Mouse (Mus musculus): ENCODE data around the gene Khdc4. TPM values are rescaled to one million over a fixed set of nuclear protein-coding genes. Genes with fewer than 3 reads are reported as not detected.
"Not testable (repeated sequence)": the region's sequence is repeated elsewhere in the genome, so short reads cannot be mapped to it uniquely, and the experiment has no call there.

Khdc4 gene
- polyA plus RNA-seq, 1 experiment from 2014 or later: 60.2 TPM

DNA sequence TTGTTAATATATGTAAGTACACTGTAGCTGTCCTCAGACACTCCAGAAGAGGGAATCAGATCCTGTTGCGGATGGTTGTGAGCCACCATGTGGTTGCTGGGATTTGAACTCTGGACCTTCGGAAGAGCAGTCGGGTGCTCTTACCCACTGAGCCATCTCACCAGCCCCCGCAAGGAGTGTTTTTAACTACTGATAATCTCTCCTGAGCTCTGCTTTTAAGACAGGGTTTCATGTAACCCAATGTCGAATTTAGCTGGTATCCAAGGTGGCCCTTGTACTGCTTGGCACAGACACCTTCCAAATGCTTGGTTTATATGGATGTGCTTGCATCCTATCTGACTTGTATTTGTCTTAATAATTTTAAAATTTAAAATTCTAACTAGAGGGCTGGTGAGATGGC is 30.1 kb downstream of the Khdc4 start:
- H3K36me3 ChIP-seq (ENCODE audit: control insufficient read depth, insufficient read depth, low read length): peaks cover 61% of the 10 kb centered on the region
- 91% methylated on average over 5 of the region's 5 CpGs for WGBS

DNA sequence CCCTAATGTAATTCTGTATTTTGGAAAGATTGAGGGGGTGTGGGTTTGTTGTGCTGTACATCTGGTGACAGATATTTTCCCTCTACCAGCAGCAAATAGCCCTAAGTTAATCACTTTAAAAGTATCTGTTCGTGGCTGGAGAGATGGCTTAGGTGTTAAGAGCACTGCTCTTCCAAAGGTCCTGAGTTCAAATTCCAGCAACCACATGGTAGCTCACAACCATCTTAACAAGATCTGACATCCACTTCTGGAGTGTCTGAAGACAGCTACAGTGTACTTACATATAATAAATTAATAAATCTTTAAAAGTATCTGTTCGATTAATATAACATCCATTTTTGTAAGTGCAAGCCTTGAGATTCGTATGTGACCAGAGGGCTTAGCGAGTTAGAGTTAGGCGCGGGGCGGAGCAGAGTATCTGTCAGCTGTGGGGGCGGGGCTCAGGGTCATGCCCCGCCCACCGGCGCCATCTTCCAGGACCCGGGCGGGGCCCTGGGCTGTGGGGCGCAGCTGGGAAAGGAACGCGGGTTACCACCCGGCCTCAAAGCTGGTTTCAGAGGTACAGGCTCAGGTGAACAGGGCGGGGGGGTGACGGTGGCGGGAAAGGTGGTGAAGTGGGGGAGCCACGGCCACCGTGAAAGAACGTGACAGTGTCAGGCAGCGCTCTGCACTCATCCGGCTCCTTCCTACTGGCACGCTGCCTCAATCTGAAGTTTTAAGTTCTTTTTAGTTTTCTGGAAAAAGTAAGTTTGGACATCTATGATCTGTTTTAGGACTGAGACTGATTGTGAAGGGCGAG is 31.0 kb downstream of the Khdc4 start, which contains the start of gene Rit1:
Gene Rit1, plus strand, starts transcription at position 440 of the 799 bp plus-strand sequence.
- ATAC-seq (ENCODE audit: insufficient number of reproducible peaks, insufficient read depth, low FRiP score, low read depth): peak; percentile 87
- WGBS: 3% methylated on average over 27 of the region's 27 CpGs
- Histone ChIP-seq H3K9me3 (ENCODE audit: control insufficient read depth, low read length) (no peaks in the 10 kb centered on the region), H3K27me3 (ENCODE audit: control insufficient read depth, insufficient read depth, low read length) (no peaks in the 10 kb centered on the region), H3K9ac (ENCODE audit: low read length) (peak within 1 kb of the TSS; percentile 88), H3K4me3 (ENCODE audit: control insufficient read depth in 1 of 2, insufficient read depth in 1 of 2, low read depth in 1 of 2, low read length in 2 of 2) (peak within 1 kb of the TSS; percentile 78 to 87), H3K4me2 (ENCODE audit: low read length) (peak within 1 kb of the TSS; percentile 66), H3K27ac (replicated peaks in 1 of 2; ENCODE audit: control insufficient read depth in 1 of 2, insufficient read depth in 1 of 2, low read depth in 2 of 2, low read length in 2 of 2) (peak within 1 kb of the TSS; percentile 70 to 81), H3K36me3 (ENCODE audit: control insufficient read depth, insufficient read depth, low read length) (peaks cover 60% of the 10 kb centered on the region), H3K4me1 (ENCODE audit: control insufficient read depth in 2 of 2, insufficient read depth in 2 of 2, low read length in 2 of 2) (peaks cover 12 to 25% of the 10 kb centered on the region in 2 experiments)

More for the DNA sequence above, 30.1 kb downstream of the Khdc4 start:
- H3K27ac ChIP-seq (replicated peaks in 1 of 2; ENCODE audit: control insufficient read depth in 1 of 2, insufficient read depth in 1 of 2, low read depth in 2 of 2, low read length in 2 of 2); H3K4me2 ChIP-seq (ENCODE audit: low read length); H3K4me3 ChIP-seq (ENCODE audit: control insufficient read depth in 1 of 2, insufficient read depth in 1 of 2, low read depth in 1 of 2, low read length in 2 of 2); ATAC-seq (ENCODE audit: insufficient number of reproducible peaks, insufficient read depth, low FRiP score, low read depth); H3K27me3 ChIP-seq (ENCODE audit: control insufficient read depth, insufficient read depth, low read length); H3K9me3 ChIP-seq (ENCODE audit: control insufficient read depth, low read length); H3K9ac ChIP-seq (ENCODE audit: low read length): not testable (repeated sequence)
- peaks cover 12 to 25% of the 10 kb centered on the region in 2 experiments for H3K4me1 ChIP-seq (ENCODE audit: control insufficient read depth in 2 of 2, insufficient read depth in 2 of 2, low read length in 2 of 2)

DNA sequence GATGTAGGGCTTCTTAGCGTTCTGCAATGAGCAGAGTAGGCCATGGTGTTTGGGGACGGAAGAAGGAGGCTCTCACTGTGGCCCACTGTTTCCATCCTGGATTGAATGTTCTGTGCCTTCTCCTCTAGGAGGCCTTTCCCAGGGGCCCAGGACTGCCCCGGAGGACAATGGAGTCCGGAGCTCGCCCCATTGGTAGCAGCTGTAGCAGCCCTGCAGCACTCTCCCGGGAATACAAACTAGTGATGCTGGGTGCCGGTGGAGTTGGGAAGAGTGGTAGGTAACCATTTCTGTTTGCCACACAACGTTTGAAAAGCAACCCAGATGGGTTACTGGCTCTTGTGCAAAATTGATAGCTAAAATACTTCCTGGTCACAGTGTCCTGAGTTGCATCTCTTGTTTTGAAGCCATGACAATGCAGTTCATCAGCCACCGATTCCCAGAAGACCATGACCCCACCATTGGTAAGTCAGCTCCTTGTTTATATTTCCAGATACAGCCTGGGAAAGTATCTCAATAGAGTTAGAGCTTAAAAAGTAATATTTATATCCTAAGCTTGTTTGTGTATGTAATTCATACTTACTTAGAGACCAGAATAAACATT is 31.7 kb downstream of the Khdc4 start:
- no peaks in the 10 kb centered on the region for H3K9me3 ChIP-seq (ENCODE audit: control insufficient read depth, low read length)
- peaks cover 58% of the 10 kb centered on the region for H3K36me3 ChIP-seq (ENCODE audit: control insufficient read depth, insufficient read depth, low read length)
- H3K9ac ChIP-seq (ENCODE audit: low read length): peak overlapping the region; percentile 88
- H3K4me1 ChIP-seq (ENCODE audit: control insufficient read depth in 2 of 2, insufficient read depth in 2 of 2, low read length in 2 of 2): peaks cover 12 to 25% of the 10 kb centered on the region in 2 experiments
- H3K27ac ChIP-seq (replicated peaks in 1 of 2; ENCODE audit: control insufficient read depth in 1 of 2, insufficient read depth in 1 of 2, low read depth in 2 of 2, low read length in 2 of 2): peak overlapping the region; percentile 70 to 81
- WGBS: 5% methylated on average over 9 of the region's 9 CpGs
- H3K27me3 ChIP-seq (ENCODE audit: control insufficient read depth, insufficient read depth, low read length): no peaks in the 10 kb centered on the region
- H3K4me2 ChIP-seq (ENCODE audit: low read length): peak overlapping the region; percentile 66
- peak overlapping the region; percentile 78 to 87 for H3K4me3 ChIP-seq (ENCODE audit: control insufficient read depth in 1 of 2, insufficient read depth in 1 of 2, low read depth in 1 of 2, low read length in 2 of 2)
- ATAC-seq (ENCODE audit: insufficient number of reproducible peaks, insufficient read depth, low FRiP score, low read depth): peak; percentile 4; the same call in 1 of the 2 replicates

DNA sequence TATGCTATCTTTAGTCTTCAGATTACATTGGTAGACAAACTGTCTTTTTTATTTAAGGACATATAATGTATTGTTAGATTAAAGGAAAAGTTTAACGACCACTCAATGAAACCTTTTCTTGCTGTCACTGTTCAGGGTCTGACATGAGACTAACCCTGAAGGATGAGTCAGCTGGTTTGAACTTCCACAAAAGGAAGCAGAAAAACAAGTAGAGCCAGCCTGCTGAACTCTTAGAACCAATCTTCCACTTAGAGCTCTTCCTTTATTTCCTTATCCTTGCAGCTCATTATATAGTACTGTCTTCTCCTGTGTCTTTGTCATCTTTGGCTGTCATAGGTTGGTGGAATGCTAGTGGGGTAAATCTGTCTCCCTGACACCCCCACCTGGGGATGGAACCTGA is 32.2 kb downstream of the Khdc4 start:
- Histone ChIP-seq H3K36me3 (ENCODE audit: control insufficient read depth, insufficient read depth, low read length) (peaks cover 52% of the 10 kb centered on the region), H3K4me2 (ENCODE audit: low read length) (peak overlapping the region; percentile 66), H3K27me3 (ENCODE audit: control insufficient read depth, insufficient read depth, low read length) (no peaks in the 10 kb centered on the region), H3K4me3 (ENCODE audit: control insufficient read depth in 1 of 2, insufficient read depth in 1 of 2, low read depth in 1 of 2, low read length in 2 of 2) (peak overlapping the region; percentile 18 to 78; a peak in 3 of 4 replicates), H3K9me3 (ENCODE audit: control insufficient read depth, low read length) (no peaks in the 10 kb centered on the region), H3K27ac (replicated peaks in 1 of 2; ENCODE audit: control insufficient read depth in 1 of 2, insufficient read depth in 1 of 2, low read depth in 2 of 2, low read length in 2 of 2) (peak overlapping the region in 1 of 2 experiments; percentile 78; a peak in 2 of 4 replicates), H3K4me1 (ENCODE audit: control insufficient read depth in 2 of 2, insufficient read depth in 2 of 2, low read length in 2 of 2) (peaks cover 12 to 25% of the 10 kb centered on the region in 2 experiments), H3K9ac (ENCODE audit: low read length) (peak overlapping the region; percentile 88)
- 30% methylated on average over 1 of the region's 1 CpGs for WGBS
- no peak for ATAC-seq (ENCODE audit: insufficient number of reproducible peaks, insufficient read depth, low FRiP score, low read depth)

DNA sequence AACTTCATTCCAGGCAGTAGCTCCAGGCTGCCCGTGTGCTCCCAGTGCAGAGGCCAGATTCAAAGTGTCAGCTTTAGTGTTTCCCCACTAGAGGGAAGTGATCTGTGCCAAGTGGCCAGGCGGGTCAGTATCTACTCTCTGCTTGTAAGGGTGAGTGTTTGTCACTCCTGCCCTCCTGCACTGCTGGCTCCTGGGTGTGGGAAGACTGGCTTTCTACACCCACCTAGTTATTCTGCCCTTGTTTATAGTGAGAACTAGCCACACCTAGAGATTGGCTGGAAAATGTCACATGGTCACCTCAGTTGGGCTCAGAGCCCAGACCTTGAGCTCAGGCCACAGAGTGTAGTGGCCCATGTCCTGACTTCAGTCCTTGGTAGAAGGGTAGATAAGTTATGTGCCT is 33.5 kb downstream of the Khdc4 start:
- H3K4me3 ChIP-seq (ENCODE audit: control insufficient read depth in 1 of 2, insufficient read depth in 1 of 2, low read depth in 1 of 2, low read length in 2 of 2): no peak overlapping the region
- H3K9me3 ChIP-seq (ENCODE audit: control insufficient read depth, low read length): peaks cover 9% of the 10 kb centered on the region
- peaks cover 12 to 25% of the 10 kb centered on the region in 2 experiments for H3K4me1 ChIP-seq (ENCODE audit: control insufficient read depth in 2 of 2, insufficient read depth in 2 of 2, low read length in 2 of 2)
- H3K4me2 ChIP-seq (ENCODE audit: low read length): peak overlapping the region; percentile 66
- 16% methylated on average over 2 of the region's 2 CpGs for WGBS
- peak overlapping the region; percentile 74 to 78 for H3K27ac ChIP-seq (replicated peaks in 1 of 2; ENCODE audit: control insufficient read depth in 1 of 2, insufficient read depth in 1 of 2, low read depth in 2 of 2, low read length in 2 of 2)
- no peaks in the 10 kb centered on the region for H3K27me3 ChIP-seq (ENCODE audit: control insufficient read depth, insufficient read depth, low read length)
- H3K9ac ChIP-seq (ENCODE audit: low read length): no peak overlapping the region
- peak; percentile 91 for ATAC-seq (ENCODE audit: insufficient number of reproducible peaks, insufficient read depth, low FRiP score, low read depth)
- H3K36me3 ChIP-seq (ENCODE audit: control insufficient read depth, insufficient read depth, low read length): peaks cover 50% of the 10 kb centered on the region

DNA sequence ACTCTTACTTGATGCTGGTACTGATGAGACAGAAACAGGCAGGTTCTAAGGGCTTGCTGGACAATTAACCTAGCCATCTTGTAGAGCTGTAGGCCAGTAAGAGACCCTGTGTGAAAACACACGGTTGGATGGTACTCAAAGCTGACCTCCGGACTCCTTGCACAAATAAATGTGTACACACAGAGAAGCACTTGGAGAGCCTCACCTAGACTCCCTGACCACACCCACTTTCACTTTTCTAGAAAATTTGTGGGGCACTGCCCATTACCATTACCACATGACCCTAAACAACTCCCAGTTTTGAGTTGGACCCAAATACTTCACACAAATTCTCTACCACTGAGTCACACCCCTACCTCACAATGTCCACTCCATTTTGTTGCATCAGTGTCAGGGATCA is 51.0 kb downstream of the Khdc4 start:
- ATAC-seq (ENCODE audit: insufficient number of reproducible peaks, insufficient read depth, low FRiP score, low read depth): no peak
- no peak overlapping the region for H3K4me2 ChIP-seq (ENCODE audit: low read length)
- no peak overlapping the region for H3K27ac ChIP-seq (replicated peaks in 1 of 2; ENCODE audit: control insufficient read depth in 1 of 2, insufficient read depth in 1 of 2, low read depth in 2 of 2, low read length in 2 of 2)
- no peaks in the 10 kb centered on the region for H3K27me3 ChIP-seq (ENCODE audit: control insufficient read depth, insufficient read depth, low read length)
- WGBS: 92% methylated on average over 2 of the region's 2 CpGs
- H3K36me3 ChIP-seq (ENCODE audit: control insufficient read depth, insufficient read depth, low read length): peaks cover 3% of the 10 kb centered on the region; the same call in 1 of the 2 replicates
- no peak overlapping the region for H3K4me3 ChIP-seq (ENCODE audit: control insufficient read depth in 1 of 2, insufficient read depth in 1 of 2, low read depth in 1 of 2, low read length in 2 of 2)
- H3K9ac ChIP-seq (ENCODE audit: low read length): no peak overlapping the region
- H3K9me3 ChIP-seq (ENCODE audit: control insufficient read depth, low read length): no peaks in the 10 kb centered on the region
- H3K4me1 ChIP-seq (ENCODE audit: control insufficient read depth in 2 of 2, insufficient read depth in 2 of 2, low read length in 2 of 2): no peaks in the 10 kb centered on the region

DNA sequence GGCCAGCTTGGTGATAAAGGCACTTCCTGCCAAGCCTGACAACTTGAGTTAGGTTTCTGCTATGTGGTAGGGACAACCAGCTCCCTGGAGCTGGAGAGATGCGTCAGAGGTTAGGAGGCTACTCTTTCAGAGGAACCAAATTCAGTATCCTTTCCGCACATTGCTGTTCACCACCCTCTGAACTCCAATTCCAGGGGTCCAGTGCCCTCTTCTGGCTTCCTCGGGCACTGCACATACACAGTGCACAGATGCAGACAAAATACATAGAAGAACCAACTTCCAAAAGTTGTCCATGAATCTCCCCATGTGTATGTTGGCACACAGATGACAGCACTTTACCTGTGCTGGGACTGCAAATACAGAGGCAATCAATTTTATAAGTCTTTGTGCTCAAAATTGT is 53.0 kb downstream of the Khdc4 start:
- Histone ChIP-seq H3K9ac (ENCODE audit: low read length) (no peak overlapping the region), H3K27ac (replicated peaks in 1 of 2; ENCODE audit: control insufficient read depth in 1 of 2, insufficient read depth in 1 of 2, low read depth in 2 of 2, low read length in 2 of 2) (no peak overlapping the region), H3K9me3 (ENCODE audit: control insufficient read depth, low read length) (no peaks in the 10 kb centered on the region), H3K27me3 (ENCODE audit: control insufficient read depth, insufficient read depth, low read length) (no peaks in the 10 kb centered on the region), H3K4me1 (ENCODE audit: control insufficient read depth in 2 of 2, insufficient read depth in 2 of 2, low read length in 2 of 2) (no peaks in the 10 kb centered on the region), H3K4me2 (ENCODE audit: low read length) (no peak overlapping the region), H3K36me3 (ENCODE audit: control insufficient read depth, insufficient read depth, low read length) (no peaks in the 10 kb centered on the region), H3K4me3 (ENCODE audit: control insufficient read depth in 1 of 2, insufficient read depth in 1 of 2, low read depth in 1 of 2, low read length in 2 of 2) (no peak overlapping the region)
- ATAC-seq (ENCODE audit: insufficient number of reproducible peaks, insufficient read depth, low FRiP score, low read depth): no peak
- 55% methylated on average over 3 of the region's 3 CpGs for WGBS
